Mouse (Mus musculus) CD4-positive, CD25-positive, alpha-beta regulatory T cell, adult 4 months (primary cell): ENCODE data around the gene Gtf2h5. TPM values are rescaled to one million over a fixed set of nuclear protein-coding genes. Genes with fewer than 3 reads are reported as not detected.

Source experiments
- ATAC-seq: one replicate; pipeline ENCODE4 v1.8.0; 2017
- polyA plus RNA-seq, 2 experiments: library from polyadenylated mRNA; unstranded; fragments of 100-300 nt; shearing (Covaris generic); gene quantifications; one replicate each; pipeline ENCODE4 v1.2.1; 2017

Gtf2h5 gene
- 10 to 100 TPM; 93.2 to 94.5 TPM for polyA plus RNA-seq

GRCm38 (mm10) chr17:6079287-6080122 lies at the start of gene Gtf2h5, which contains the start of gene Serac1:
Gtf2h5 (plus strand) TSS chr17:6079786.
Serac1 (minus strand) TSS chr17:6079741.
- peak; percentile 95 for ATAC-seq

DNA sequence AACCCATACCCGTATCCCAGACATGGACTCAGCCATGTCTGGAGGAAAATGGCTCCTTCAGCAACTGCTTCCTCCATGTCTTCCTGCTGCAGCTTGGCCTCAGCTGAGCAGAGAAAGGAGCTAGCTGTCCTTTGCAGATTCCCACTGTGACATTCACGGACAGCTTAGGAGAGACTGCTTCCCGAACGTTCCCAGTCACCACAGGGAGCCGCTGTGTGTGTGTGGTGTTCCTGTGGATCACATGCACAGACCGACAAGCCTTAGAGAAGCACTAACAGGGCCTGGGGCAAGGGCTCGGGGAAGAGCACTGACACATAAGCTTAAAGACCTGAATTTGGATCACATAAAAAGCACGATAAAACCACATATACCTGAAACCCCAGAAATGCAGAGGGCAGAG lies 43.9 kb upstream of the Gtf2h5 start:
- no peak for ATAC-seq

- ATAC-seq: no peak
Observed at GRCm38 (mm10) chr17:6036458-6036857, 43.1 kb upstream of the Gtf2h5 start.

DNA sequence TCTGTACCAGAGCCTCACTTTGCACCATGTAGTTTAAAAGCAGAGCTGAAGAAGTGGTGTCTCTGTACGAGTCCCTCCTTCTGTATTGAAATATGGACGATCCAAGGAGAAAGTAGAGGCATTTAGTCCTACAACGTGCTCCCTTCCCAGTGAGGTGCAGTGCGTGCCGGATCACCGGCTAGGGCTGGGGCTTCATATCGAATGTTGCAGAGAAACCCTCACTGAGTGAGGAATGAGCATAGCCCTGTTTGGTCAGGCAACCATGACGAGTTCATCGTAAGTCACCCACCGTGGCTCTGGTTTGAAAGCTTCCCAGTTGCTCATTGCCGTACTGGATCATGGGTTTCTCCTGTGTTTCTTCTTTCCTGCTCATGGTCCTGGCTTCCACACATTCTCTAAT lies 42.7 kb upstream of the Gtf2h5 start:
- ATAC-seq: no peak

- ATAC-seq: no peak
Observed at GRCm38 (mm10) chr17:6037507-6037906, 42.1 kb upstream of the Gtf2h5 start.

DNA sequence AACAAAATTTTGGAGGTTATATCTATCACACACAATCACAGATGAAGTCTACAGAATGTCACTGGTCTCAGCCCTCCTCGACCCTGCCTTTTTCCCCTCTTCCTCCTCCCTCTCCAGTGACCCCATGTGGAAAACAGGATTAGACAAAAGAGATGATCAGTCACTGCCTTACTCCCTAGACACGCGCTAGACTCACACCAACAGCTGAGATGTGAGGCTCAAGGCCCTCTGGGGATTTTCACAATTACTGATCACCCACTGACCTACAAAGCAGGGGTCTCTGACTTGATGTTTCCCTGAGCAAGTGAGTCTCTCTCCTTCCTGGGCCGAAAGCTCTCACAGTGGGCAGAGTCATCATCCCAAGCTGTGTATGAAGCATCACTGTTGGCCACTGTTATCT lies 26.8 kb upstream of the Gtf2h5 start:
- no peak for ATAC-seq

DNA sequence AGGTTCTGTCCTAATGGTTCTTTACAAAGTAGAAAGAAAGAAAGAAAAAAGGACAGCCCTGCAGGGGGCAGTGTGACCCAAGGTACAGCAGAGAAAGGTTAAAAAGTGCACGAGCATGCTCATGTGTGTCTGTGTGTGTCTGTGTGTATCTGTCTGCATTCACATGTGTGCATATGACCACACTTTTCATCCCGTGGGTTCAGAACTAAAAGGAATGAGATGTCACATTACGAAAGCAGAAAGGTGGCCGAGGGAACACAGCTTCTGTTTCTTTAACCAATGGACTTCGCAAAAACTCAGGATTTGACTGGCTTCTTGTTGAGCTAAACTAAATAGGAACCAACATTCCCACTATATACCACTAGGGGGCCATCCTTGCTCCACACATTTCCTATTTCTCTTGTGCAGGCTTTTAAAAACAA lies 24.6 kb upstream of the Gtf2h5 start:
- peak; percentile 67 for ATAC-seq

GRCm38 (mm10) chr17:6062793-6063192 lies 16.8 kb upstream of the Gtf2h5 start:
- ATAC-seq: no peak

DNA sequence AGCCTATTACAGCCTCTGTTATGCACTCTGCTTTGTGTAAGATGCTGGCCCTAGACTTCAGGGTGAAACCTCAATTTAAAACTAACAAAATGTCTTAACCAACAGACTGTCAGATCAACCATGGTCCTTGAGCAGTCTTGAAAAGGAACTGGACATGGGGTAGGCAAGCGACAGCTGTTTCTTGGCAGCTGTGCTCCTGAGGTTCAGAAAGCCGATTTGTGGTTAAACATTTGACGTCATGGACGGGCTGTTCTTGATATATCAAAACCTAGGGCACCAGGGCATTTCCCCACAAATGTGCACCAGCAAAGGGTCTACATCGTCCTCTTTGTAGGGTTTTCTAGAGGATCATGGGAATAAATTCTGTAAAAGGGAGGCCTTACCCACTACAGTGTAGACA lies 16.1 kb upstream of the Gtf2h5 start:
- ATAC-seq: no peak

- no peak for ATAC-seq
Observed at GRCm38 (mm10) chr17:6066021-6066420, 13.6 kb upstream of the Gtf2h5 start.

DNA sequence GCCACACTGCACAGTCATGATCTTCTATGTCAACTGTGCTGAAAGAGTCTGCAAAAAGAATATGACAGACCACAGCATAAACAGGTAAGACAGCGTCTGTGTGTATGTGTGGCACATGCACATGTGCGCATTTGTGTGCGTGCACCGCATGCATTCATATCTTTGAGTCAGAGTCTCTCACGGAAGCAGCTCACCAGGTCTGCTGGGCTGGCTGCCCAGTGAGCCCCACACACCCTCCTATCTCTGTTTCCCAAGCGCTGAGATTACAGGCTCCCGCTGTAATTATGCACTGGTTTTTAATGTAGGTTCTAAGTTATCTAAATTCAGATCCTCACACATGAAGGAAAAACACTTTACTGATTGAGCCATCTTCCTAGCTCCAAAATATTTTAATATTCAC lies 12.0 kb upstream of the Gtf2h5 start:
- no peak for ATAC-seq

DNA sequence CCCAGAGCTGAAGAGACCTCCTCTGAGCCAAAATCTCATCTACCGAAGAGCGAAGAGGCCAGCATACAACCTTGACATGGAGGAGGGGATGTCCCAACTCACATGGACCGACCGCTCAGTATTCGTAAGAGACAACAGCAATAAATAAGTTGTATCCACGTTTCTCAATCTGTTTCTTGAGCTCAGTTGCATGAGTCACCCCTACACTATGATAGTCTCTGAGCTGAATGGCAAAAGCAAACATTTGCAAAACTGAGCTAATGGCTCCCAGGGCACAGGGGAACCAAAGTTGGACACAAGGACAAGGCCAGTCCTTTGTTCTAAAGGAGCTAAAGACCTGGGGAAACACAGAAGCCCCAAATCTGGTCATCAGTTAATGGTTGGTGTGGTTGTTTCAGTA lies 9.7 kb upstream of the Gtf2h5 start:
- ATAC-seq: no peak

- no peak for ATAC-seq
Observed at GRCm38 (mm10) chr17:6073405-6073804, 6.2 kb upstream of the Gtf2h5 start.

DNA sequence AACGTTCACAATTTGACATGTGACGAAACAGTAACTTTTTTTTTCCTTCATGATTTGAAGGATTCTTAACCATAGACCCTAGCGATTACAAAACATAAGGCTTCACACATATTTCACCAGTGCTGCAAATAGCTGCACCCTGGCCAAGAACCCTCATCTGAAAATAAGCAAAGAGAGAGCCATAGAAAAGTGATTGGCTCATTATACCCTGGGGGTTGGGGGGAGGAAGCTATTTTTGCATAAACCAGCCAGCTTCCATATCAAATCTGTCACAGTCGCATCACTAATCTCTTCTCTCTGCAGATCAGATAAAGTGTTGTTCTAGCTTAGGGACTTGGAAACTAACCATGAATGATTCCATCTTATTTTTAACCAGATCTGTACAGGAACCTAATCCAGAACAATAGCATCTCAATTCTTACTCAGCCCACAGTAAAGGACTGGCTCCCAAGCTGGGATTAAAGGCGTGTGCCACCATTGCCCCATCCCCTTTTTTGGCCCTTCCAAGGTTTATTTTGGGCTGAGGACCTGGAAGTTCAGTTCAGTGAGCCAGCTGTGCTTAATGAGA lies 3.8 kb downstream of the Gtf2h5 start:
- no peak for ATAC-seq

DNA sequence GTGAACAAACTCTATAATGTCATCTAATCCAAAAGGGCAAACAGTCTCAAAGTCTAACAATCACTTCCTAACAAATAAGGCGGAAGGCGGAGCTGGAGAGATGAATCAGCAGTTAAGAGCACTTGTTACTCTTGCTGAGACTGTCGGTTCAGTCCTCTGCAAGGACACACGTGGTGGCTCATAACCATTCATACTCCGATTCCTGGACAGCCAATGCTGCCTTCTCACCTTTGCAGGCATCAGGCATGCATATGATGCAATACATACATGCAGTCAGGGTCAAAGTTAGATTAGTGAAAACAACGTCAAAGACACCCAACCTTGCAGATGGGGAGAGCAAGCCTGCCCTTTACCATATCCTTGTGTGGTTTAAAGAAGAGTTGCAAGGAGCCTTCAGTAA lies 12.0 kb downstream of the Gtf2h5 start:
- no peak for ATAC-seq

DNA sequence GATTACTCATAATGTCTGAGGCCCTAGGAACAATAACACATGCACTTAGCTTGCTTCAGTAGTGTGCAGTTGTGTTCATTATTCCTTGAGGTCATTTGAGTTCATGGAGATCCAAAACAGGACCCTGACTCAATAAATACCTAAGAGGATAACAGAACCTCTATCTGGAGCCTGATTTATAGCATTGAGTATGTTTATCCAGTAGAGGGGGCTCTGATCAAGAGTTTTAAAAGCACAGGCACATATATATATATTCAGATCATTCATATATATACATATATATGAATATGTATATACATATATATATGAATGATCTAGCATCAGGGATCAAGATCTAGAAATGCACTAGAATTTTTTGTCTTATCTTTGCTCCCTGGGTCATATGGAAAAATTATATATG lies 16.0 kb downstream of the Gtf2h5 start:
- peak; percentile 46 for ATAC-seq

DNA sequence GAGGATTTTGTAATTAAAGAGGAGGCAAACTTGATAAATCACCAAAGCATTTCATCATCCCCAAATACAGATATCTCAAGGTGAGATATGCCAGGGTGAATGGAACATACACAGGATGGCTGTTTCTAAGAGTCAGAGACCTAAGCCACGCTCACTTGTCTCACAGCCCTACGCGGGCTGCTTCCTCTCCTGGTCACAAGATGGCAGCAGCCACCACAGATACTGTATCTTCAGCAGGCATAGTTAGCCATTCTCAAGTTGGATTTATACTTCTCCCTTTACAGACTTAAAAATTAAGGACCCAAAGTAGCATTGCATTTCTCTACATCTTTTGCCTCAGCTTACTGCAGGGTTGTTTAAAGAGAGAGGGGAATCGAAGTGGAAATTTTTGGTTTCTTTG lies 18.3 kb downstream of the Gtf2h5 start:
- peak; percentile 97 for ATAC-seq

DNA sequence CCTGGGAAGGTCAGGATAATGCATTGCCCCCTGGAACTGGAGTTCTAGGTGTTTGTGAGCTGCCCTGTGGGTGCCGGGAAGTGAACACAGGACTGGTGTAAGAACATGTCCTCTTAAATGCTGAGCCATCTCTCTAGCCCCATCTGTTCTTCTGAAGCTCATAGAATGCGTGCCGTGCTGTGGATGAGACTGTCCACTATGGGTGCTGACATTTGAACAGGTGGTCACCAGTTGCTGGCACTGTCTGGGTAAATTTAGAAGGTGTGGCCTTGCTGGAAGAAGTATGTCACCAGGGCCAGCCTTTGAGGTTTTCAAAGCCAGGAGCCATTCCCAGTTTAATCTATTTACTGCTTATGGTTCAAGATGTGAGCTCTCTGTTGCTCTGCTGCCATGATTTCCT lies 22.7 kb downstream of the Gtf2h5 start:
- ATAC-seq: no peak

GRCm38 (mm10) chr17:6103566-6103965 lies 24.0 kb downstream of the Gtf2h5 start:
- ATAC-seq: no peak

DNA sequence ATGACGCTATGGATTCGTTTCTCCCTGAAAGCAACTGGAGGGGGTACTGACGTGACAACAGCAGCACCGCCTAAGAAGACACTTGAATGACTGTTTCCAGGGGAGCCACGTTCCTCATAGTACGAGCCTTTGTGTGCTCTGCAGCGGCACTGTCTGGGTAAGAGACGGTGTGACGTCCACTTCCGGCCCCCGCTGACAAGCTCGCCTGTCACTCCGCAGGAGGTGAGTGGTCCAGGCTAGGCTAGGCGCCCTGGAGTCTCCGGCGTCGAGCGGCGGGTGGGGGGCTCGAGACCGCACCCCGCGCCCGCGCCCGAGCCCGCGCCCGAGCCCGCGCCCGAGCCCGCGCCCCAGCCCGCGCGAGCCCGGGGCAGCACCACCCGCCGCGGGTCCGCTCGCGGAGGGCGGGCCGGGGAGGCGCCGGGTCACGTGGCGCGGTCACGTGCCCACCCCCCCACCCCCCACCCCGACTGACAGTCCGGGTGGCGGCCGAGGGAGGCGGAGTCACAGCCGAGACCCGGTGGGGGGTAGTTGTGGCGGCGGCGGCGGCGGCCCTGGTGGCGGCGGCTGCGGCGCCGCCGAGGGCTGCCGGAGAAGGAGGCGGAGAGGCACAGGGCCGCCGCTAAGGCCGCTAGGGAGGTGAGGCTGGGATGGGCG lies 26.9 kb downstream of the Gtf2h5 start, which contains the start of gene Tulp4:
Tulp4 (plus strand) TSS at position 77 of the 654 bp plus-strand sequence.
- ATAC-seq: peak; percentile 94

- ATAC-seq: peak; percentile 21
Observed at GRCm38 (mm10) chr17:6107015-6107601, 27.5 kb downstream of the Gtf2h5 start.

GRCm38 (mm10) chr17:6108175-6108574 lies 28.6 kb downstream of the Gtf2h5 start:
- ATAC-seq: no peak

- no peak for ATAC-seq
Observed at GRCm38 (mm10) chr17:6110956-6111355, 31.4 kb downstream of the Gtf2h5 start.
